Mouse (Mus musculus) MEL (cell line): ENCODE measurements around the gene Ephb2. TPM values are rescaled to one million over a fixed set of nuclear protein-coding genes. Genes with fewer than 3 reads are reported as not detected.

Source experiments
- DNase-seq: peaks from one replicate; pipeline ENCODE4 v3.0.0; 2011; ENCODE audit warnings: low read depth, low spot score
- H3K27ac ChIP-seq: 2 replicates; pipeline ENCODE4 v1.5.1; 2012; ENCODE audit warnings: low read depth, mild to moderate bottlenecking, control low read depth, low read length, moderate library complexity; ENCODE audit not compliant: control insufficient read depth
- H3K27me3 ChIP-seq, 2 experiments: fragments of 150-350 bp in 1 of 2; sonication (generic) in 1 of 2; 2 replicates each; pipeline ENCODE4 v1.6.1; 2012; ENCODE audit warnings: low read length in 2 of 2, mild to moderate bottlenecking in 2 of 2, improper control_type of control experiment in 1 of 2, moderate library complexity in 1 of 2; ENCODE audit not compliant: insufficient read depth in 2 of 2, control insufficient read depth in 1 of 2
- H3K36me3 ChIP-seq, 2 experiments: 2 replicates each; pipeline ENCODE4 v1.6.1; 2012 to 2014; ENCODE audit warnings: low read length in 2 of 2, improper control_type of control experiment in 1 of 2, inconsistent platforms in 1 of 2, mild to moderate bottlenecking in 1 of 2; ENCODE audit not compliant: insufficient read depth in 2 of 2, control insufficient read depth in 1 of 2
- H3K4me1 ChIP-seq, 2 experiments: fragments of 150-350 bp in 1 of 2; sonication (generic) in 1 of 2; 2 replicates each; pipeline ENCODE4 v1.6.1; 2012; ENCODE audit warnings: low read length in 2 of 2, improper control_type of control experiment in 1 of 2, mild to moderate bottlenecking in 1 of 2; ENCODE audit not compliant: insufficient read depth in 2 of 2, control insufficient read depth in 1 of 2
- H3K4me3 ChIP-seq, 2 experiments: fragments of 150-350 bp in 1 of 2; sonication (generic) in 1 of 2; 2 replicates each; pipeline ENCODE4 v1.5.1; 2012; ENCODE audit warnings: low read depth in 2 of 2, low read length in 2 of 2, mild to moderate bottlenecking in 2 of 2, moderate library complexity in 2 of 2, control low read depth in 1 of 2, improper control_type of control experiment in 1 of 2; ENCODE audit not compliant: control insufficient read depth in 1 of 2, insufficient read depth in 1 of 2
- H3K79me2 ChIP-seq: 2 replicates; pipeline ENCODE4 v1.6.1; 2012; ENCODE audit warnings: mild to moderate bottlenecking, low read length, moderate library complexity; ENCODE audit not compliant: control insufficient read depth, poor library complexity, insufficient read depth
- H3K9ac ChIP-seq: 2 replicates; pipeline ENCODE4 v1.6.1; 2012; ENCODE audit warnings: low read depth, mild to moderate bottlenecking, control low read depth, low read length, moderate library complexity; ENCODE audit not compliant: control insufficient read depth, poor library complexity, severe bottlenecking
- H3K9me3 ChIP-seq: fragments of 150-350 bp; sonication (generic); replicated peaks from 2 replicates; pipeline ENCODE4 v1.6.1; 2012; ENCODE audit warnings: mild to moderate bottlenecking, low read length, improper control_type of control experiment, moderate library complexity; ENCODE audit not compliant: insufficient read depth
- CTCF ChIP-seq, 3 experiments: IDR thresholded peaks in 2 of 3; conservative IDR thresholded peaks in 1 of 3; 2 replicates each; pipeline ENCODE4 v1.5.1; 2011 to 2012; ENCODE audit warnings: low read length in 3 of 3, low read depth in 2 of 3, mild to moderate bottlenecking in 2 of 3, improper control_type of control experiment in 1 of 3, inconsistent platforms in 1 of 3, mixed read lengths in 1 of 3, moderate library complexity in 1 of 3; ENCODE audit not compliant: control insufficient read depth in 1 of 3, insufficient read depth in 1 of 3, poor library complexity in 1 of 3, severe bottlenecking in 1 of 3
- EP300 ChIP-seq, 2 experiments: IDR thresholded peaks; 2 replicates each; pipeline ENCODE4 v1.6.1; 2011; ENCODE audit warnings: improper control_type of control experiment in 2 of 2, low read length in 2 of 2, low read depth in 1 of 2, mild to moderate bottlenecking in 1 of 2
- GATA1 ChIP-seq: IDR thresholded peaks from 2 replicates; pipeline ENCODE4 v1.6.1; 2011; ENCODE audit warnings: low read depth, low read length, improper control_type of control experiment
- MYC ChIP-seq: IDR thresholded peaks from 2 replicates; pipeline ENCODE4 v1.6.1; 2011; ENCODE audit warnings: low read depth, mild to moderate bottlenecking, low read length, improper control_type of control experiment, moderate library complexity
- NELFE ChIP-seq: IDR thresholded peaks from 2 replicates; pipeline ENCODE4 v1.6.1; 2011; ENCODE audit warnings: low read depth, low read length, improper control_type of control experiment
- POLR2A ChIP-seq, 2 experiments: IDR thresholded peaks; 2 replicates each; pipeline ENCODE4 v1.6.1; 2011 to 2012; ENCODE audit warnings: low read length in 2 of 2, mild to moderate bottlenecking in 2 of 2, control low read depth in 1 of 2, improper control_type of control experiment in 1 of 2, low read depth in 1 of 2, moderate library complexity in 1 of 2; ENCODE audit not compliant: control insufficient read depth in 1 of 2, insufficient read depth in 1 of 2, poor library complexity in 1 of 2
- SIN3A ChIP-seq: IDR thresholded peaks from 2 replicates; pipeline ENCODE4 v1.6.1; 2012; ENCODE audit warnings: low read length, improper control_type of control experiment, inconsistent platforms
- ZC3H11A ChIP-seq: IDR thresholded peaks from 2 replicates; pipeline ENCODE4 v1.6.1; 2012; ENCODE audit warnings: low read depth, mild to moderate bottlenecking, inconsistent platforms, low read length, improper control_type of control experiment
- polyA plus RNA-seq, 2 experiments: library from polyadenylated mRNA; stranded (reverse) in 1 of 2; unstranded in 1 of 2; fragments of >175 nt in 1 of 2; fragments of >200 nt in 1 of 2; gene quantifications; 2 replicates each; pipeline versions ENCODE4 v1.2.1 to v1.2.4; 2012; ENCODE audit warnings: low replicate concordance in 2 of 2, low read depth in 1 of 2; ENCODE audit not compliant: insufficient read length in 2 of 2, insufficient read depth in 1 of 2, missing spikeins in 1 of 2
- total RNA-seq: library from RNA; depleted of rRNA; stranded (reverse); fragments of 300-350 nt; gene quantifications from 2 replicates; pipeline ENCODE4 v1.2.3, GENCODE M21; 2012; rRNA removed

Gene Ephb2
- total and polyA plus RNA-seq, 3 experiments = 1.9 to 4.1 TPM; not detected in 1

- DNase-seq = peak; percentile 42
- no peak overlapping the region for H3K27ac ChIP-seq
- no peaks in the 10 kb centered on the region for H3K27me3 ChIP-seq
- H3K79me2 ChIP-seq = peaks cover 52% of the 10 kb centered on the region
- peaks cover 4 to 11% of the 10 kb centered on the region in 2 experiments for H3K4me1 ChIP-seq
- H3K9ac ChIP-seq = no peak overlapping the region
- H3K36me3 ChIP-seq = peaks cover 0 to 16% of the 10 kb centered on the region in 2 experiments; a peak in 2 of 4 replicates
- TF ChIP-seq MYC (0 out of 2 replicates have a peak, but pooled peaks have one; percentile 30), POLR2A (IDR thresholded peaks at IDR 0.05; ENCODE audit: control insufficient read depth in 1 of 2, insufficient read depth in 1 of 2, low read depth in 1 of 2, low read length in 2 of 2, poor library complexity in 1 of 2) (no peak), CTCF (IDR thresholded peaks at IDR 0.05 in 2 of 3, conservative IDR thresholded peaks at IDR 0.05 in 1 of 3; ENCODE audit: control insufficient read depth in 1 of 3, insufficient read depth in 1 of 3, low read depth in 2 of 3, low read length in 3 of 3, poor library complexity in 1 of 3, severe bottlenecking in 1 of 3) (peak in 1 of 3 experiments; percentile 42; a peak in 2 of 6 replicates)
- TF ChIP-seq, all 39 proteins: peak for 2
- H3K4me3 ChIP-seq = no peak overlapping the region
- H3K9me3 ChIP-seq = no peaks in the 10 kb centered on the region
These were observed 235.9 kb downstream of the Ephb2 start for GRCm38 (mm10) chr4:136599869-136600268.

GRCm38 (mm10) chr4:136598268-136598876 is 237.4 kb downstream of the Ephb2 start:
- Histone ChIP-seq H3K9me3 (no peaks in the 10 kb centered on the region), H3K4me3 (no peak overlapping the region), H3K9ac (no peak overlapping the region), H3K4me1 (peaks cover 4 to 16% of the 10 kb centered on the region in 2 experiments), H3K27ac (no peak overlapping the region), H3K79me2 (peaks cover 59% of the 10 kb centered on the region), H3K36me3 (peaks cover 0 to 20% of the 10 kb centered on the region in 2 experiments; a peak in 2 of 4 replicates), H3K27me3 (no peaks in the 10 kb centered on the region)
- TF ChIP-seq SIN3A (no peak), EP300 (IDR thresholded peaks at IDR 0.05; ENCODE audit: low read depth in 1 of 2, low read length in 2 of 2) (no peak), ZC3H11A (no peak), GATA1 (no peak), NELFE (no peak)
- peak; percentile 47 for DNase-seq

Other genes with a start within 250 kb of the Ephb2 start
- gene Kdm1a, start 233.3 kb downstream of the Ephb2 start, total RNA-seq = 60.7 and 66.5 TPM in 2 replicates
- 10 to 100 TPM in 1 of 2 experiments, not detected in 1; 90.1 TPM for gene Kdm1a, start 233.3 kb downstream of the Ephb2 start, polyA plus RNA-seq
- gene Tex46, start 225.6 kb downstream of the Ephb2 start, total RNA-seq = not detected in 2 replicates
- not detected for gene Tex46, start 225.6 kb downstream of the Ephb2 start, polyA plus RNA-seq
- not detected in 2 replicates for gene Lactbl1, start 213.4 kb downstream of the Ephb2 start, total RNA-seq
- gene Lactbl1, start 213.4 kb downstream of the Ephb2 start, polyA plus RNA-seq = not detected
- not detected in 2 replicates for gene C1qb, start 50.2 kb upstream of the Ephb2 start, total RNA-seq
- gene C1qb, start 50.2 kb upstream of the Ephb2 start, polyA plus RNA-seq = not detected
- gene C1qc, start 57.1 kb upstream of the Ephb2 start, total RNA-seq = not detected in 2 replicates
- not detected for gene C1qc, start 57.1 kb upstream of the Ephb2 start, polyA plus RNA-seq
- gene C1qa, start 62.8 kb upstream of the Ephb2 start, total RNA-seq = 0.12 TPM in 1 of 2 replicates, not detected in the other
- gene C1qa, start 62.8 kb upstream of the Ephb2 start, polyA plus RNA-seq = not detected
- not detected in 2 replicates for gene Epha8, start 120.8 kb upstream of the Ephb2 start, total RNA-seq
- gene Epha8, start 120.8 kb upstream of the Ephb2 start, polyA plus RNA-seq = under 1 TPM in 1 of 2 experiments, not detected in 1; 0.03 TPM
- 8.6 and 9.6 TPM in 2 replicates for gene Zbtb40, start 212.8 kb upstream of the Ephb2 start, total RNA-seq
- 10 to 100 TPM in 1 of 2 experiments, not detected in 1; 14.4 TPM for gene Zbtb40, start 212.8 kb upstream of the Ephb2 start, polyA plus RNA-seq